Mouse (Mus musculus) urinary bladder, postnatal 25 days (tissue): ENCODE measurements at regions not wholly inside any gene's neighbourhood (a gene's known extent, or its start where the extent isn't known, plus 50 kb on each side); places are given as distances from the start of the nearest gene placed in this dataset.

Source experiments
- DNase-seq: peaks from one replicate; pipeline ENCODE4 v3.0.0; 2022; ENCODE audit warnings: low spot score

GRCm38 (mm10) chr3:19367761-19368160 is 260.7 kb downstream of the 1700064H15Rik start:
- DNase-seq: no peak
